In genomic region chr4:95054336-95054735, GRCm38 (mm10) we compare ENCODE assay signal across 8 mouse cellular contexts. TPM values are rescaled to one million over a fixed set of nuclear protein-coding genes. Genes with fewer than 3 reads are reported as not detected.
DNase-seq lines count a peak whose midpoint lies in the region; ATAC-seq and TF ChIP-seq lines count a peak whose summit lies in the region.

No protein-coding gene starts in this region.

- WGBS in forebrain, embryonic 10.5 days: 50% methylated on average over 4 of the region's 4 CpGs
- WGBS in forebrain, postnatal 0 days: 44% methylated on average over 4 of the region's 4 CpGs
- WGBS in lung, embryonic 15.5 days: 36% methylated on average over 4 of the region's 4 CpGs
- 29% methylated on average over 4 of the region's 4 CpGs for WGBS in limb, embryonic 12.5 days
- 30% methylated on average over 4 of the region's 4 CpGs for WGBS in stomach, embryonic 14.5 days

- peak overlapping the region; percentile 86; the same call in 1 of the 2 replicates for H3K4me3 ChIP-seq in forebrain, embryonic 10.5 days
- H3K4me3 ChIP-seq in forebrain, postnatal 0 days (ENCODE audit: low read depth, low read length): no peak overlapping the region
- H3K4me3 ChIP-seq in lung, embryonic 15.5 days: peak overlapping the region; percentile 71; the same call in 1 of the 2 replicates
- no peak overlapping the region for H3K4me3 ChIP-seq in limb, embryonic 12.5 days (replicated peaks)
- H3K4me3 ChIP-seq in stomach, embryonic 14.5 days (ENCODE audit: low read depth, low read length): peak overlapping the region; percentile 97; the same call in 1 of the 2 replicates

- H3K36me3 ChIP-seq in forebrain, embryonic 10.5 days (replicated peaks): 0 out of 2 replicates have a peak, but pooled peaks cover 3% of the 10 kb centered on the region
- H3K36me3 ChIP-seq in forebrain, postnatal 0 days (ENCODE audit: insufficient read depth): no peaks in the 10 kb centered on the region
- H3K36me3 ChIP-seq in lung, embryonic 15.5 days: no peaks in the 10 kb centered on the region
- no peaks in the 10 kb centered on the region for H3K36me3 ChIP-seq in limb, embryonic 12.5 days
- H3K36me3 ChIP-seq in stomach, embryonic 14.5 days (ENCODE audit: control insufficient read depth, insufficient read depth, low read length): no peaks in the 10 kb centered on the region

- no peaks in the 10 kb centered on the region for H3K27me3 ChIP-seq in forebrain, embryonic 10.5 days (ENCODE audit: poor library complexity, severe bottlenecking)
- H3K27me3 ChIP-seq in forebrain, postnatal 0 days (ENCODE audit: insufficient read depth, low read length): no peaks in the 10 kb centered on the region
- no peaks in the 10 kb centered on the region for H3K27me3 ChIP-seq in lung, embryonic 15.5 days
- no peaks in the 10 kb centered on the region for H3K27me3 ChIP-seq in limb, embryonic 12.5 days
- no peaks in the 10 kb centered on the region for H3K27me3 ChIP-seq in stomach, embryonic 14.5 days (ENCODE audit: control insufficient read depth, insufficient read depth, low read length)

- no peak for ATAC-seq in forebrain, postnatal 0 days
- ATAC-seq in lung, embryonic 15.5 days (ENCODE audit: borderline replicate concordance, extremely low read depth, low FRiP score, low TSS enrichment): no peak
- ATAC-seq in limb, embryonic 12.5 days (ENCODE audit: insufficient number of reproducible peaks, insufficient read depth, low FRiP score, low TSS enrichment, low read depth): no peak
- ATAC-seq in stomach, embryonic 14.5 days (ENCODE audit: insufficient number of reproducible peaks, insufficient read depth, low FRiP score, low read depth): no peak

- no peak for DNase-seq in forebrain, embryonic 10.5 days (ENCODE audit: extremely low spot score, low spot score)
- DNase-seq in forebrain, postnatal 0 days: no peak
- no peak for DNase-seq in lung, postnatal 10 days
- DNase-seq in ovary, postnatal 10 days (ENCODE audit: low spot score): no peak
- DNase-seq in frontal cortex, postnatal 36 days (ENCODE audit: low spot score in 2 of 2): no peak

- TF ChIP-seq CTCF in forebrain, postnatal 0 days (IDR thresholded peaks at IDR 0.05; ENCODE audit: low read depth): no peak

- no peaks in the 10 kb centered on the region for H3K9me3 ChIP-seq in forebrain, embryonic 10.5 days
- H3K9me3 ChIP-seq in forebrain, postnatal 0 days (ENCODE audit: low read length): no peaks in the 10 kb centered on the region
- H3K9me3 ChIP-seq in lung, embryonic 15.5 days: no peaks in the 10 kb centered on the region
- no peaks in the 10 kb centered on the region for H3K9me3 ChIP-seq in limb, embryonic 12.5 days
- H3K9me3 ChIP-seq in stomach, embryonic 14.5 days (ENCODE audit: control insufficient read depth, low read depth, low read length): no peaks in the 10 kb centered on the region

- 0 out of 2 replicates have a peak overlapping the region, but pooled peaks have one; percentile 35 for H3K27ac ChIP-seq in forebrain, embryonic 10.5 days
- H3K27ac ChIP-seq in forebrain, postnatal 0 days (ENCODE audit: low read depth, low read length): no peak overlapping the region
- peak overlapping the region; percentile 99 for H3K27ac ChIP-seq in lung, embryonic 15.5 days
- peak overlapping the region; percentile 5; the same call in 1 of the 2 replicates for H3K27ac ChIP-seq in limb, embryonic 12.5 days
- peak overlapping the region; percentile 21; the same call in 1 of the 2 replicates for H3K27ac ChIP-seq in stomach, embryonic 14.5 days (ENCODE audit: low read length)

- H3K4me2 ChIP-seq in forebrain, postnatal 0 days (ENCODE audit: low read depth): no peak overlapping the region
- H3K4me2 ChIP-seq in lung, embryonic 15.5 days: peak overlapping the region; percentile 77
- H3K4me2 ChIP-seq in limb, embryonic 12.5 days: peak overlapping the region; percentile 87
- H3K4me2 ChIP-seq in stomach, embryonic 14.5 days (replicated peaks; ENCODE audit: low read depth, low read length): peak overlapping the region; percentile 76

- no peak overlapping the region for H3K9ac ChIP-seq in forebrain, postnatal 0 days
- no peak overlapping the region for H3K9ac ChIP-seq in lung, embryonic 15.5 days
- no peak overlapping the region for H3K9ac ChIP-seq in limb, embryonic 12.5 days (replicated peaks)
- H3K9ac ChIP-seq in stomach, embryonic 14.5 days (replicated peaks; ENCODE audit: low read depth, low read length): no peak overlapping the region

- H3K4me1 ChIP-seq in forebrain, embryonic 10.5 days: peaks cover 38% of the 10 kb centered on the region
- H3K4me1 ChIP-seq in forebrain, postnatal 0 days (ENCODE audit: insufficient read depth): peaks cover 3% of the 10 kb centered on the region; the same call in 1 of the 2 replicates
- peaks cover 23% of the 10 kb centered on the region for H3K4me1 ChIP-seq in lung, embryonic 15.5 days
- H3K4me1 ChIP-seq in limb, embryonic 12.5 days (replicated peaks): peaks cover 13% of the 10 kb centered on the region
- H3K4me1 ChIP-seq in stomach, embryonic 14.5 days (ENCODE audit: control insufficient read depth, insufficient read depth, low read length): peaks cover 13% of the 10 kb centered on the region

RNA-seq across cellular contexts. Expression of gene Jun, which starts 2.3 kb away (rescaled TPM):
- 74.2 and 82.9 TPM in 2 replicates for polyA plus RNA-seq in forebrain, embryonic 10.5 days (2016; fragmentation: Nextera tagmentation; extraction: Ambion mirVana)
- 39.3 and 42.9 TPM in 2 replicates for total RNA-seq in forebrain, postnatal 0 days (2014; rRNA removed)
- polyA plus RNA-seq in forebrain, postnatal 0 days (2015; fragmentation: Nextera tagmentation; extraction: Ambion mirVana): 47.0 and 50.1 TPM in 2 replicates
- 123 and 124 TPM in 2 replicates for polyA plus RNA-seq in lung, embryonic 15.5 days (2015; fragmentation: Nextera tagmentation; extraction: Ambion mirVana)
- polyA plus RNA-seq in limb, embryonic 12.5 days (2016; fragmentation: Nextera tagmentation; extraction: Ambion mirVana): 88.7 and 98.6 TPM in 2 replicates
- 55.1 and 62.7 TPM in 2 replicates for polyA plus RNA-seq in stomach, embryonic 14.5 days (2014; fragmentation: Nextera tagmentation; extraction: Ambion mirVana)

Comparison
In these comparisons a context has a peak if more than half of its experiments do, and no peak if none do; other contexts are left out.
1. H3K4me3 ChIP-seq: peak in forebrain, embryonic 10.5 days (single experiment), lung, embryonic 15.5 days (single experiment) and stomach, embryonic 14.5 days (single experiment); none in forebrain, postnatal 0 days (single experiment) and limb, embryonic 12.5 days (single experiment).